Mouse (Mus musculus) CH12.LX (cell line): ENCODE measurements at regions not wholly inside any gene's neighbourhood (a gene's known extent, or its start where the extent isn't known, plus 50 kb on each side); places are given as distances from the start of the nearest gene placed in this dataset.

Experiments
- CHD2 ChIP-seq: IDR thresholded peaks from 2 replicates; pipeline ENCODE4 v1.6.1; 2011; ENCODE audit warnings: low read length, improper control_type of control experiment
- CTCF ChIP-seq, 2 experiments: IDR thresholded peaks in 1 of 2; conservative IDR thresholded peaks in 1 of 2; 2 replicates each; pipeline ENCODE4 v1.5.1; 2011 to 2012; ENCODE audit warnings: low read depth in 2 of 2, low read length in 2 of 2, improper control_type of control experiment in 1 of 2, inconsistent platforms in 1 of 2, mild to moderate bottlenecking in 1 of 2, moderate library complexity in 1 of 2
- E2F4 ChIP-seq: IDR thresholded peaks from 2 replicates; pipeline ENCODE4 v1.6.1; 2011; ENCODE audit warnings: low read depth, low read length, improper control_type of control experiment; ENCODE audit not compliant: insufficient replicate concordance
- EP300 ChIP-seq: IDR thresholded peaks from 2 replicates; pipeline ENCODE4 v1.6.1; 2011; ENCODE audit warnings: low read length, improper control_type of control experiment
- MAX ChIP-seq: IDR thresholded peaks from 2 replicates; pipeline ENCODE4 v1.6.1; 2011; ENCODE audit warnings: low read length, improper control_type of control experiment
- MYC ChIP-seq: IDR thresholded peaks from 2 replicates; pipeline ENCODE4 v1.6.1; 2011; ENCODE audit warnings: low read depth, mild to moderate bottlenecking, improper control_type of control experiment, low read length
- POLR2A ChIP-seq: IDR thresholded peaks from 2 replicates; pipeline ENCODE4 v1.6.1; 2011; ENCODE audit warnings: low read depth, mild to moderate bottlenecking, improper control_type of control experiment, low read length
- POLR2AphosphoS2 ChIP-seq: IDR thresholded peaks from 2 replicates; pipeline ENCODE4 v1.6.1; 2011; ENCODE audit warnings: low read depth, low read length, improper control_type of control experiment
- TCF12 ChIP-seq: IDR thresholded peaks from 2 replicates; pipeline ENCODE4 v1.6.1; 2014; ENCODE audit warnings: low read depth, mild to moderate bottlenecking, inconsistent platforms, low read length, improper control_type of control experiment
- ZMIZ1 ChIP-seq: IDR thresholded peaks from 2 replicates; pipeline ENCODE4 v1.6.1; 2012; ENCODE audit warnings: low read depth, mild to moderate bottlenecking, inconsistent platforms, low read length, improper control_type of control experiment

GRCm38 (mm10) chr1:164532196-164532595 lies 74.0 kb upstream of the Atp1b1 start:
- TF ChIP-seq E2F4 = no peak
- no peak for TF ChIP-seq MAX
- TF ChIP-seq POLR2AphosphoS2 = no peak
- TF ChIP-seq CTCF (conservative IDR thresholded peaks at IDR 0.05 in 1 of 2, IDR thresholded peaks at IDR 0.05 in 1 of 2; ENCODE audit: low read depth in 2 of 2, low read length in 2 of 2) = no peak
- no peak for TF ChIP-seq CHD2
- TF ChIP-seq ZMIZ1 = no peak
- TF ChIP-seq MYC = no peak
- no peak for TF ChIP-seq TCF12
- no peak for TF ChIP-seq POLR2A
- TF ChIP-seq EP300 = no peak
